Mouse (Mus musculus) urinary bladder, adult 2 months (tissue): Measurements from ENCODE around the gene Rag1. TPM values are rescaled to one million over a fixed set of nuclear protein-coding genes. Genes with fewer than 3 reads are reported as not detected.

Source experiments
- DNase-seq: peaks from one replicate; pipeline ENCODE4 v3.0.0; 2022; ENCODE audit warnings: low spot score
- polyA plus RNA-seq: library from polyadenylated mRNA; depleted of rRNA; stranded (reverse); fragments of >200 nt; gene quantifications from 2 replicates; pipeline ENCODE4 v1.2.3, GENCODE M21; 2012; rRNA removed

The Rag1 gene
- polyA plus RNA-seq: not detected in 2 replicates

- no peak for DNase-seq
These were observed at the start of gene Rag1, which contains the start of gene B230118H07Rik for GRCm38 (mm10) chr2:101649114-101649671. Gene Rag1 (minus strand): TSS chr2:101649501. Gene B230118H07Rik (minus strand): TSS chr2:101649532.

GRCm38 (mm10) chr2:101695584-101695983, 46.3 kb upstream of the Rag1 start:
- DNase-seq: no peak

GRCm38 (mm10) chr2:101693577-101694215, 44.4 kb upstream of the Rag1 start:
- DNase-seq: no peak

- DNase-seq: no peak
These were observed 43.7 kb upstream of the Rag1 start for GRCm38 (mm10) chr2:101693043-101693442.

GRCm38 (mm10) chr2:101690252-101690827, 41.0 kb upstream of the Rag1 start:
- no peak for DNase-seq

GRCm38 (mm10) chr2:101688011-101688410, 38.7 kb upstream of the Rag1 start:
- no peak for DNase-seq

GRCm38 (mm10) chr2:101684421-101684820, 35.1 kb upstream of the Rag1 start:
- no peak for DNase-seq

- DNase-seq: no peak
These were observed 30.0 kb upstream of the Rag1 start for GRCm38 (mm10) chr2:101679164-101679784.

GRCm38 (mm10) chr2:101678236-101679021, 29.1 kb upstream of the Rag1 start, which contains the start of gene Traf6:
Gene Traf6 (plus strand): TSS chr2:101678429.
- DNase-seq: peak; percentile 70

GRCm38 (mm10) chr2:101673547-101673946, 24.2 kb upstream of the Rag1 start:
- DNase-seq: no peak

- DNase-seq: no peak
These were observed 19.4 kb upstream of the Rag1 start for GRCm38 (mm10) chr2:101668751-101669150.

- no peak for DNase-seq
These were observed 16.4 kb upstream of the Rag1 start for GRCm38 (mm10) chr2:101665703-101666092.

GRCm38 (mm10) chr2:101665058-101665702, 15.9 kb upstream of the Rag1 start:
- DNase-seq: no peak

- no peak for DNase-seq
These were observed 11.2 kb upstream of the Rag1 start for GRCm38 (mm10) chr2:101660536-101660935.

- DNase-seq: peak; percentile 36
These were observed 3.8 kb upstream of the Rag1 start for GRCm38 (mm10) chr2:101652921-101653597.

- DNase-seq: no peak
These were observed 3.1 kb upstream of the Rag1 start for GRCm38 (mm10) chr2:101652204-101652920.

- DNase-seq: no peak
These were observed 1.1 kb upstream of the Rag1 start for GRCm38 (mm10) chr2:101650446-101650845.

- DNase-seq: no peak
These were observed 940 bp downstream of the Rag1 start for GRCm38 (mm10) chr2:101648361-101648760.

GRCm38 (mm10) chr2:101645841-101646240, 3.5 kb downstream of the Rag1 start:
- no peak for DNase-seq

GRCm38 (mm10) chr2:101639840-101640350, 9.4 kb downstream of the Rag1 start:
- DNase-seq: no peak
